Mouse (Mus musculus) intestine, postnatal 0 days (tissue): ENCODE results near the gene Ikzf2. TPM values are rescaled to one million over a fixed set of nuclear protein-coding genes. Genes with fewer than 3 reads are reported as not detected.

ENCODE experiments used
- ATAC-seq: fragments of 200-750 bp; cut with Nextera tagmentation; 2 replicates; pipeline ENCODE4 v1.8.0; 2017; ENCODE audit warnings: mild to moderate bottlenecking, moderate TSS enrichment, moderate library complexity
- H3K27ac ChIP-seq: fragments of 300-500 bp; sonication (generic); 2 replicates; pipeline ENCODE4 v1.5.1; 2014; ENCODE audit warnings: mild to moderate bottlenecking, low read depth, low read length, moderate library complexity
- H3K27me3 ChIP-seq: fragments of 300-500 bp; sonication (generic); replicated peaks from 2 replicates; pipeline ENCODE4 v1.6.1; 2014; ENCODE audit warnings: low read length, mixed read lengths; ENCODE audit not compliant: control insufficient read depth, insufficient read depth
- H3K36me3 ChIP-seq: fragments of 300-500 bp; sonication (generic); 2 replicates; pipeline ENCODE4 v1.6.1; 2014; ENCODE audit warnings: mild to moderate bottlenecking, moderate library complexity; ENCODE audit not compliant: control insufficient read depth, insufficient read depth
- H3K4me1 ChIP-seq: fragments of 300-500 bp; sonication (generic); replicated peaks from 2 replicates; pipeline ENCODE4 v1.6.1; 2014; ENCODE audit warnings: antibody characterized with exemption, low read length, mixed read lengths; ENCODE audit not compliant: control insufficient read depth, insufficient read depth
- H3K4me2 ChIP-seq: fragments of 300-500 bp; sonication (generic); replicated peaks from 2 replicates; pipeline ENCODE4 v1.6.1; 2014; ENCODE audit warnings: low read depth, mild to moderate bottlenecking, moderate library complexity
- H3K4me3 ChIP-seq: fragments of 300-500 bp; sonication (generic); 2 replicates; pipeline ENCODE4 v1.5.1; 2014; ENCODE audit warnings: low read depth, low read length
- H3K9ac ChIP-seq: fragments of 300-500 bp; sonication (generic); 2 replicates; pipeline ENCODE4 v1.6.1; 2014; ENCODE audit warnings: mild to moderate bottlenecking, low read depth, low read length
- H3K9me3 ChIP-seq: fragments of 300-500 bp; sonication (generic); 2 replicates; pipeline ENCODE4 v1.6.1; 2016; ENCODE audit warnings: mixed run types; ENCODE audit not compliant: control insufficient read depth
- CTCF ChIP-seq: sonication (generic); IDR thresholded peaks from 2 replicates; pipeline ENCODE4 v1.5.1; 2016; ENCODE audit warnings: low read depth, mild to moderate bottlenecking, control low read depth, antibody characterized with exemption, moderate library complexity
- WGBS: fragments of 180-500 bp; shearing (Covaris S2); extraction: QIAGEN DNeasy Blood & Tissue Kit; methylation state at CpG from one replicate; pipeline ENCODE4 v1.1.7; 2014; 5-methylcytosine and 5-hydroxymethylcytosine counted together
- polyA plus RNA-seq: library from polyadenylated mRNA; unstranded; fragments of >200 nt; fragmentation: Nextera tagmentation; extraction: Ambion mirVana; gene quantifications from 2 replicates; pipeline ENCODE4 v1.2.1, GENCODE M21; 2015

Ikzf2 gene
- polyA plus RNA-seq, 1 experiment from 2014 or later: 1.0 TPM

DNA sequence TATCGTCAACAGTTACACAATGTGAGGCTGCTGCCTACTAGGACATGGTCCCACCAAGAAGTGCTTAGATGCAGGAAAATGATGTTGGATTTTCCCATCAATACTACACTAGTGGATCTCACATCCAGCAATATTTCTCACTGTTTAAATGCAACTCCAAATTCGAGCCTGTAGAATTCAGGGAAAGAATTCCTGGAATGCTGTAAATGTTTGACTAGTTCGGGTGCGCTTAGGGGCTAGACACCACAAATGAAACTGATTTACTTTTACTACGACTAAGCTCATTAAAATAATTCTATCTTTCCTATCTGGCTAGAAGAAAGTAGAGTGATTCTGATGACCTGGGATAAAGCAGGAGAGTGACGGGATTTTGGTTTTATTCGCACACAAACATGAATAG, 76.3 kb downstream of the Ikzf2 start:
- Histone ChIP-seq H3K4me1 (no peaks in the 10 kb centered on the region; the same call in 1 of the 2 replicates), H3K4me3 (no peak overlapping the region), H3K36me3 (no peaks in the 10 kb centered on the region), H3K9me3 (no peaks in the 10 kb centered on the region), H3K27me3 (no peaks in the 10 kb centered on the region), H3K4me2 (no peak overlapping the region), H3K27ac (no peak overlapping the region), H3K9ac (no peak overlapping the region)
- TF ChIP-seq CTCF: no peak
- no peak for ATAC-seq
- WGBS: 37% methylated on average over 7 of the region's 7 CpGs

DNA sequence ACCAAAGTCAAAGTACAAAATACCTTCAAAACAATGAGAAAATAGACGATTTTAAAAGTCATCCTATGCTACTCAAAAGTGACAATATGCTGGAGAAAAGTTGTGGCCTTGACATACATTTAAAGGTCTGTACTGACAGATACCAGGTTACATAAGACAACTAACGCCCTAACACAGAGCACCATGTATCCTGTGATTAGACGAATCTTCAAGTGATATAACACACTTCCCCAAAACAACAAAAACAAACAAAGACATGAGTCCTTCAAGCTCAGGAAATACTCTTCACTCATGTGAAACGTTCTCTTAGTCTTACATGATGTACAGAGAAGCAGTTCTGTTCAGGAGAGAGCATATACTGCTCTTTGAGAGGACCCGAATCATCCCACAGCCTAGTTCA, 78.2 kb downstream of the Ikzf2 start:
- Histone ChIP-seq H3K9me3 (no peaks in the 10 kb centered on the region), H3K4me1 (no peaks in the 10 kb centered on the region; the same call in 1 of the 2 replicates), H3K4me3 (no peak overlapping the region), H3K36me3 (no peaks in the 10 kb centered on the region), H3K27ac (no peak overlapping the region), H3K9ac (no peak overlapping the region), H3K4me2 (no peak overlapping the region), H3K27me3 (no peaks in the 10 kb centered on the region)
- ATAC-seq: no peak
- no peak for TF ChIP-seq CTCF
- WGBS: 73% methylated on average over 5 of the region's 5 CpGs

DNA sequence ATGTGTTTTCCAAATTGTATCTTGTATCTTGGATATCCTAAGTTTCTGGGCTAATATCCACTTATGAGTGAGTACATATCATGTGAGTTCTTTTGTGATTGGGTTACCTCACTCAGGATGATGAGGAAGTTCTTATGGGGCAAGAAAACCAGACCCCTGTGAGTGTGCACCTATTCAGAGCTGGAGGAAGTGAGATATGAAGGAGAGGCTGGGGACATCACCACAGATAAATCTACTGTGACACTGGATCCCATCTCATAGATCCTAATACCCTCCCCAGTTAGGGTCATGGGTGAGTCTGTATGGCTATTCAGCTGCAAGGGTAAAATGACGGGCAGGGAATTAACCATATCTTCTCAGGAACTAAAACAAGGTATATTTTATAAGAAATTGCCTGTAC, 80.2 kb downstream of the Ikzf2 start:
- Histone ChIP-seq H3K9ac (no peak overlapping the region), H3K27ac (no peak overlapping the region), H3K4me1 (no peaks in the 10 kb centered on the region; the same call in 1 of the 2 replicates), H3K27me3 (no peaks in the 10 kb centered on the region), H3K4me2 (no peak overlapping the region), H3K36me3 (no peaks in the 10 kb centered on the region), H3K4me3 (no peak overlapping the region), H3K9me3 (no peaks in the 10 kb centered on the region)
- no peak for TF ChIP-seq CTCF
- WGBS: 81% methylated on average over 1 of the region's 1 CpGs
- ATAC-seq: no peak

DNA sequence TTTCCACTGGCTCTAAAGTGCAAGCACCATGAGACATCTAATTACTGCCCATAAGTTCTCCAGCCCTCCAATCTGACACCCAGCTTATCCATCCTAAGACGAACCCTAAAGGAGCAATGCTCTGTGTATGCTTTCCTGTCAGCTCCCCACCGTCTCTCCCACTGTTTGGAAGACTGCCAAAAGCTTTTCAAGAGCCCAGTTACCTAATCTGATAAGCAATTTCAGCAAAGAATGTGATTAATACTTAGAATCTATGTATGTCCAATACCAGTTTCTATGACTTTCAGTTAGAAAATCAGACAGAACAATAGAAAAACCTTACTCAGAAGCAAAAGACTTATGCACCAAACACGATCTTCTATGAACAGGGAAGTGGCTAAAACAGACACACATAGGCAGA, 82.8 kb downstream of the Ikzf2 start:
- Histone ChIP-seq H3K9ac (no peak overlapping the region), H3K9me3 (no peaks in the 10 kb centered on the region), H3K4me1 (no peaks in the 10 kb centered on the region), H3K27ac (no peak overlapping the region), H3K36me3 (no peaks in the 10 kb centered on the region), H3K27me3 (no peaks in the 10 kb centered on the region), H3K4me3 (no peak overlapping the region), H3K4me2 (no peak overlapping the region)
- WGBS: 31% methylated on average over 3 of the region's 3 CpGs
- no peak for ATAC-seq
- no peak for TF ChIP-seq CTCF

DNA sequence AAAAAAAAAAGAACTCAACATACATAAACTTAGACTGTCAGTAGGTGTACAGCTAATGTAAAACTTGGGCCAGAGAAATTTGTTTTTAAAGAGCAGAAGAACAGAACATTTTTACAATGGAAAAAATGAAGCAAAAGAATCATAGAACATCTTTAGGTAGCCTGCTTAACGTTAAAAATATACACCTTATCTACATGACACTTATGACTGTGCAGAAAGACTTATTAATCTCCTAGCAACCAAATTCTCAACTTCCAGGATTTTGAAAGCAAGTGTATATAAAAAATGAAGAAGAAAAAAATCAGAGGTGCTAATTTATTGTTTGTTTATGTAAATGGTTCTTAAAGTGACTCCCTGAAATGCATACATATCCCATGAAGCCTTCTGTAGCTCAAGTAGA, 86.1 kb downstream of the Ikzf2 start:
- Histone ChIP-seq H3K4me2 (no peak overlapping the region), H3K9ac (no peak overlapping the region), H3K4me1 (no peaks in the 10 kb centered on the region), H3K27me3 (no peaks in the 10 kb centered on the region), H3K9me3 (no peaks in the 10 kb centered on the region), H3K27ac (no peak overlapping the region), H3K4me3 (no peak overlapping the region), H3K36me3 (no peaks in the 10 kb centered on the region)
- ATAC-seq: no peak
- WGBS: 39% methylated on average over 1 of the region's 1 CpGs
- no peak for TF ChIP-seq CTCF

DNA sequence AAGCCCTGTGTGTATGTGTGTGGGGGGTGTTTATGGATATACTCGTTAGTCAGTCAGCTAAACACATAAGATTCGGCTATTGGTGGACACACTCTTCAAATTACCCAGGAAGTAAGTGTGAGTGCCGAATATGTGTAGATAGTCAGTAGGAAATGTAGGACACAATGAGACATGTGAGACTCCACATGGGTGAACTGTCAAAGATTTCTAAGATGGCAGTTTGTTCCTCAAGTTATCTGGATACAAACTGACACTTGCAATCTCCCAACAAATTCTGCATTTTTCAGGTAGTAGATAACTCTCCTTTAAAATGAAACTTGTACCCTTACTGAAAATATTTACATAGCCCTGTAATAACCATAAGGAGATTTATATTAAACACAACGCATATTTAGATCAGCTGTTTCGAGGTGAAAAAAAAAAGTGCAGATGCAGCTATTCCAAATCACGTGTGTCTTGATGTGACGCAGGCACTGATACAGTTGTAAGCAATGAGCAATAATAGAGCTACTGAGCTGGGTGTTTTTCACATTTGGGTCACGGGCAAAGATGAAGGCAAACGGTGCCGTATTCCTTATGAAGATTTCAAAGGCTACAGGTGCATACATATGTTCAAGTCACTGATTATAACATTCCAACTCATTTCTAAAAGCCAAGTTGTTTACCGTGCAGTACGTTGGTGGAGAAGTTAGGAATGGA, 87.8 kb downstream of the Ikzf2 start:
- WGBS: 81% methylated on average over 12 of the region's 12 CpGs
- no peaks in the 10 kb centered on the region for H3K9me3 ChIP-seq
- H3K4me3 ChIP-seq: no peak overlapping the region
- no peak overlapping the region for H3K9ac ChIP-seq
- H3K27me3 ChIP-seq: no peaks in the 10 kb centered on the region
- TF ChIP-seq CTCF: no peak
- no peak overlapping the region for H3K27ac ChIP-seq
- H3K4me2 ChIP-seq: no peak overlapping the region
- H3K4me1 ChIP-seq: no peaks in the 10 kb centered on the region
- ATAC-seq: no peak
- H3K36me3 ChIP-seq: no peaks in the 10 kb centered on the region
